23 mouse cellular contexts compared by ENCODE assay signal in the genomic region with DNA sequence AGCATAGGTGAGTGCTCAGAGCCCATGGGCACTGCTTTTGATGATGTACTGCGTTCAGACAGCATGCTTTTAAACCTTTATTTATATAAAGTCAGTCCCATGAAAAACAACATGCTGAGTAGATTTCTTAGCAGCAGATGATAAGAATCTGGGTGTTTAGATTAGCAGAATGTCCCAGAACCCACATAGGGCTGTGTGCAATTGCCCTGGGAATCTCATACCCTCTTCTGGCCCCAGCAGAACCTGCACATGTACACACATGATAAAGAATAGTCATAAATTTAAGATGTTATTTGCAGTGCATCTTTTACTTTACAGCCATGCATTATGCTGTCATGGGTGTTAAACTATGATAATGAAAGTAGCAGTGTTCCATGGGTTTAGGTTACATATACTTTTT. TPM values are rescaled to one million over a fixed set of nuclear protein-coding genes. Genes with fewer than 3 reads are reported as not detected.
A peak's percentile ranks its signal among the peaks of the same experiment; 100 is the strongest.
DNase-seq lines count a peak whose midpoint lies in the region; ATAC-seq and TF ChIP-seq lines count a peak whose summit lies in the region.
"Had no signal": no experiment of that assay in that cellular context is flagged by ENCODE, and none has a peak within 500 bp of the region (broad histone marks: within the 10 kb centered on the region; RNA-seq: fewer than 3 reads in every experiment).

No protein-coding gene starts in this region.

- H3K9me3 ChIP-seq in liver, embryonic 12.5 days (replicated peaks) = no peaks in the 10 kb centered on the region
- no peaks in the 10 kb centered on the region for H3K9me3 ChIP-seq in MEL (replicated peaks; ENCODE audit: insufficient read depth, low read length)
- H3K9me3 ChIP-seq: embryonic facial prominence, embryonic 13.5 days; embryonic facial prominence, embryonic 15.5 days; forebrain, embryonic 10.5 days; forebrain, embryonic 12.5 days had no signal

- intact Hi-C loops in left cerebral cortex, postnatal 4 days (cut with DNase I) = loop anchor here (10.0 kb wide), 1 partner anchor 144 kb away; no protein-coding TSS in a partner anchor

- H3K4me3 ChIP-seq in liver, embryonic 12.5 days = no peak overlapping the region
- H3K4me3 ChIP-seq in MEL (ENCODE audit: control insufficient read depth in 1 of 2, insufficient read depth in 1 of 2, low read depth in 2 of 2, low read length in 2 of 2) = no peak overlapping the region
- H3K4me3 ChIP-seq: embryonic facial prominence, embryonic 13.5 days; embryonic facial prominence, embryonic 15.5 days; erythroblast, embryonic 14.5 days; forebrain, embryonic 10.5 days; forebrain, embryonic 12.5 days had no signal

- no peak overlapping the region for H3K4me2 ChIP-seq in liver, embryonic 12.5 days
- H3K4me2 ChIP-seq: embryonic facial prominence, embryonic 13.5 days; embryonic facial prominence, embryonic 15.5 days; forebrain, embryonic 12.5 days had no signal

- no peak for TF ChIP-seq CTCF in MEL (IDR thresholded peaks at IDR 0.05 in 2 of 3, conservative IDR thresholded peaks at IDR 0.05 in 1 of 3; ENCODE audit: control insufficient read depth in 1 of 3, insufficient read depth in 1 of 3, low read depth in 2 of 3, low read length in 3 of 3, poor library complexity in 1 of 3, severe bottlenecking in 1 of 3)

- TF ChIP-seq EP300 in MEL (IDR thresholded peaks at IDR 0.05; ENCODE audit: low read depth in 1 of 2, low read length in 2 of 2) = no peak

- 77% methylated on average over 1 of the region's 1 CpGs for WGBS in liver, embryonic 12.5 days (ENCODE audit: insufficient replicate concordance)

- H3K36me3 ChIP-seq in liver, embryonic 12.5 days = peaks cover 45% of the 10 kb centered on the region
- peaks cover 0 to 1% of the 10 kb centered on the region in 2 experiments; a peak in 2 of 4 replicates for H3K36me3 ChIP-seq in MEL (ENCODE audit: control insufficient read depth in 1 of 2, insufficient read depth in 2 of 2, low read length in 2 of 2)

- no peaks in the 10 kb centered on the region for H3K79me2 ChIP-seq in MEL (ENCODE audit: control insufficient read depth, insufficient read depth, low read length, poor library complexity)

- H3K9ac ChIP-seq in liver, embryonic 12.5 days = no peak overlapping the region
- no peak overlapping the region for H3K9ac ChIP-seq in MEL (ENCODE audit: control insufficient read depth, low read depth, low read length, poor library complexity, severe bottlenecking)
- H3K9ac ChIP-seq: embryonic facial prominence, embryonic 13.5 days; embryonic facial prominence, embryonic 15.5 days; forebrain, embryonic 12.5 days had no signal

- DNase-seq in liver (no peak), MEL (ENCODE audit: low read depth, low spot score) (no peak)
- DNase-seq in c-Kit-positive CD71-positive TER-119-positive erythroid progenitor cells, embryonic 14.5 days (ENCODE audit: low spot score) = peak; percentile 4
- DNase-seq in spleen, postnatal 10 days (ENCODE audit: low spot score in 2 of 2) = no peak
- DNase-seq in cerebellum, adult 11 months = no peak
- no peak for DNase-seq in left cerebral cortex, postnatal 4 days
- DNase-seq: adrenal gland, adult 2 months; adrenal gland, postnatal 10 days; adrenal gland, postnatal 25 days; cerebellum, adult 18-20 months; cerebellum, adult 8-10 months; cerebellum, adult 9-11 months; cerebellum, postnatal 14 days; cerebellum, postnatal 36 days; embryo, embryonic 11 days had no signal

- ATAC-seq in liver, embryonic 12.5 days = peak; percentile 55
- ATAC-seq: forebrain, embryonic 14.5 days; forebrain, embryonic 16.5 days had no signal

- H3K27ac ChIP-seq in liver, embryonic 12.5 days = no peak overlapping the region
- no peak overlapping the region for H3K27ac ChIP-seq in MEL (ENCODE audit: control insufficient read depth, low read depth, low read length)
- H3K27ac ChIP-seq: embryonic facial prominence, embryonic 13.5 days; embryonic facial prominence, embryonic 15.5 days; forebrain, embryonic 10.5 days; forebrain, embryonic 12.5 days had no signal

- no peaks in the 10 kb centered on the region for H3K27me3 ChIP-seq in liver, embryonic 12.5 days (replicated peaks)
- H3K27me3 ChIP-seq in MEL (ENCODE audit: control insufficient read depth in 1 of 2, insufficient read depth in 2 of 2, low read length in 2 of 2) = no peaks in the 10 kb centered on the region
- H3K27me3 ChIP-seq: embryonic facial prominence, embryonic 13.5 days; embryonic facial prominence, embryonic 15.5 days; forebrain, embryonic 12.5 days had no signal

- no peak for TF ChIP-seq POLR2A in MEL (IDR thresholded peaks at IDR 0.05; ENCODE audit: control insufficient read depth in 1 of 2, insufficient read depth in 1 of 2, low read depth in 1 of 2, low read length in 2 of 2, poor library complexity in 1 of 2)

- peaks cover 10% of the 10 kb centered on the region for H3K4me1 ChIP-seq in liver, embryonic 12.5 days
- H3K4me1 ChIP-seq in MEL (ENCODE audit: control insufficient read depth in 1 of 2, insufficient read depth in 2 of 2, low read length in 2 of 2) = no peaks in the 10 kb centered on the region
- H3K4me1 ChIP-seq: embryonic facial prominence, embryonic 15.5 days; forebrain, embryonic 10.5 days; forebrain, embryonic 12.5 days had no signal

- TF ChIP-seq RAD21 in MEL (IDR thresholded peaks at IDR 0.05; ENCODE audit: low read depth, low read length) = no peak

TF ChIP-seq in MEL, 35 proteins besides CTCF, POLR2A, EP300 and RAD21:
- TF ChIP-seq E2F4 (IDR thresholded peaks at IDR 0.05; ENCODE audit: borderline replicate concordance, low read depth, low read length) (no peak), TCF12 (IDR thresholded peaks at IDR 0.05; ENCODE audit: low read depth, low read length) (peak; percentile 11; the same call in 1 of the 2 replicates)

RNA-seq across cellular contexts. Expression of gene Tax1bp1, which starts 57.3 kb away (rescaled TPM):
- 88.2 and 89.6 TPM in 2 replicates for polyA plus RNA-seq in liver, embryonic 12.5 days (2016; fragmentation: Nextera tagmentation; extraction: Ambion mirVana)
- 39.8 and 46.0 TPM in 2 replicates for total RNA-seq in MEL (2012; rRNA removed)
- 10 to 100 TPM in 1 of 2 experiments, not detected in 1; 45.6 TPM for polyA plus RNA-seq in MEL (2012; ENCODE audit: insufficient read depth in 1 of 2, insufficient read length in 2 of 2, low read depth in 1 of 2, low replicate concordance in 2 of 2, missing spikeins in 1 of 2)
- total RNA-seq in left cerebral cortex, postnatal 4 days (2021) = 100 to 1,000 TPM; 106 to 109 TPM
